Mouse (Mus musculus) right cerebral cortex, adult 2 months (tissue): Measurements from ENCODE around the gene Lancl2.

Experiments used
- DNase-seq, 2 experiments: peaks; one replicate each; pipeline ENCODE4 v3.0.0; 2021 to 2022; ENCODE audit warnings: low spot score in 2 of 2

Lancl2 gene

DNA sequence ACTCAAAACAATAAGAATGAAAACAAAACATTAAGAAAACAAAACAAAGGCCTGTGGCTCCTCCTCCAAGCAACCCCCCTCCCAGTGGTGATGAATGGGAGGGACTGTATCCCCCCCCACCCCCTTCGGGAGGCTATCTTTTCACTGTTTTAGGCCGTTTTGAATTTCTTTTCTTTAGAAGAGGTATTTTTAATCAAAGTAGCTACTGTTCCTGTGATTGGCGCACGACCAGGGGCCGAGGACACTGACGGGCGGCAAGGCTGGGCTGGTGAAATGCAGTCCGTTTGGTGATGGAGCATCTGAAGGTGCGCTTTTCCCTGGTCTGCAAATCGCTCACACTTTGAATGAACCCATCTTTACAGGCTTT is at the start of gene Lancl2:
Gene Lancl2, plus strand, starts transcription at position 165 of the 367 bp plus-strand sequence.
- DNase-seq: peak; percentile 46 to 64

DNA sequence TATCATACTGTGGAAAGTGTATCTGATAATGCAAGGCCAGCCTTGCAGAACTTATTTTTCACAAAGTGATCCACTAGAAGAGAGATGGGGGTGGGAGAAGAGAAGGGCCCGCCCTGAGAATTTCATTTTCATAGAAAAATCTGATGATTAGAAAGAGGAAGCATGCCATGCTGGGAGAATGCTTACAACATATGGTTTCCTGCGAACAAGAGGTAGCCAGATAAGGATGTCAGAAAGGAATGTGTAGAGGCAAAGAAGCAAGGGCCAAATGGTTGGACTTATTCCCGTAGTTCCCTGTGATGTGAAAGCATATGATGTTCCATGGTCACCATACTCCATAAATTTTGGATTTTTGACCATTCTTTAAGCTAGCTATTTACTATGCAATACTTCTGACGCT is 41.0 kb upstream of the Lancl2 start:
- DNase-seq: no peak

DNA sequence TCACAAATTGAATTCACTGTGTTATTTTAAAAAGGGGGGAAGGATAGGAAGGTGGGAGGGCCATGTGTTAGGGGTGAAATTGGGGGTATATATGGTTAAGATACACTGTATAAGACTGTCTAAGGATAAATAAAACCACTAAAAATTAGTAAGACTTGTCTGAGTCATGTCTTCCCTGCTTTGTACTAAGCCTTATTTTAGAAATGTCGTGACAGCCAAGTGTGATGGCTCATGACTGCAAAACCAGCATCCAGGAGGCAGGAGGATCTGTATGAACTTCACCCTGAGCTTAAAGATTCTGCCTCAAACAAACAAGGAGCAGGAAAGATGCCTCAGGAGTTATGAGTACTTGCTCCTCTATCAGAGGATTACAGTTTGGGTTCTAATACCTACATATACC is 18.2 kb upstream of the Lancl2 start:
- no peak for DNase-seq

DNA sequence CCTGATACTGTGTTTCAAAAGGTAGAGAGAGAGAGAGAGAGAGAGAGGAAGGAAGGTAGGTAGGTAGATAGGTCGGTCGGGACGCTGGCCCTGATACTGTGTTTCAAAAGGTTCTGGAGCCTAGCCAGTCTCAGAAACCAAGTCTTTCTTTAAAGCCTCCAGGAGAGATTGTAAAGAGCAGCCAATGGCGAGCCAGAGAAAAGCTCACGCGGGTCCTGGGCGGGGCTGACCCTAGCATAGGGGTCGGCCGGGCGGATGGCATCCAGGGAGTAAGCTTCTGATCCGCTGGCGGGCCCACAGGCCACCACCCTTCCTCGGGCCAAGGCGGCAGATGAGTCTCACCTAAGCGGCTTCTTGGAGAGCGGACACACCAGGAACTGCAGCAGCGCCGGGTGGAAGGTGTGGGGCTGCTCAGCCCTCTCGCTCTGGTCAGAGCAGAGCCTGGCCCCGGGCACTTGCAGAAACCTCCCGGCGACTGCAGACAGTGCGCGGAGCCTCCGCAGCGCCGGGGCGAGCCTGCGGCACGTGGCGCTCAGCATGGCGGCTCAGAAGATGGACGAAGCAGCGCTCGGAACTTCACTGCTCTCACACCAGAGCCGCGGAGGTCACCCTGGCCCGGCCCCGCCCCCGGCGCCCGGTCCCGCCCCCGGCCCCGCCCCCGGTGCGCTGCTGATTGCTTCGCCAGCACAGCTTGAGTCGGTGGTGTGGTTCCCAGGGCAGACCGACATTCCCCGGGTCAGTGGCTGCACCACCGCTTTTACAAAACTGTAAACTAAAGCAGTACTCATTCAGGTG is 10.7 kb upstream of the Lancl2 start, which contains the start of gene Pyurf:
Gene Pyurf, minus strand, starts transcription at position 612 of the 795 bp plus-strand sequence.
- peak; percentile 81 to 85 for DNase-seq

DNA sequence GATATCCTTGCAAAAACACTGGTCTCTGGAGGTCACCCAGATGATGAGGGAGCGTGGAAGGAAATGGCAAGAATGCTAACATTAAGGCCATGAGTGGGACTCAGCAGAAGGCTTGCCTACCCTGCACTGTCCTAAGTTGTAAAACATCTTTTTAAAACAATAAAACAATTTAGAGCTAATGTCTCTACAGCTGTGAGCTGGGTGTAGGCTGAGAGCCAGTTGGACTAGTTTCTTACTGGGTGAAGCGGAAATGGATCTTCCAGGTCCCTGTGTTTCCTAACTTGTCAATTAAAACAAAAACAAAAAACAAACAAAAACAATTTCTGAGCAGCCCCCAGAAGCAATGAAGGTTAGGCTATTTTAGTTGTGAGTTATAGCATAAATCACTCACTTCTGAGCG is 9.2 kb upstream of the Lancl2 start:
- no peak for DNase-seq

- DNase-seq: no peak
These were observed 654 bp upstream of the Lancl2 start for GRCm38 (mm10) chr6:57701686-57702085.

DNA sequence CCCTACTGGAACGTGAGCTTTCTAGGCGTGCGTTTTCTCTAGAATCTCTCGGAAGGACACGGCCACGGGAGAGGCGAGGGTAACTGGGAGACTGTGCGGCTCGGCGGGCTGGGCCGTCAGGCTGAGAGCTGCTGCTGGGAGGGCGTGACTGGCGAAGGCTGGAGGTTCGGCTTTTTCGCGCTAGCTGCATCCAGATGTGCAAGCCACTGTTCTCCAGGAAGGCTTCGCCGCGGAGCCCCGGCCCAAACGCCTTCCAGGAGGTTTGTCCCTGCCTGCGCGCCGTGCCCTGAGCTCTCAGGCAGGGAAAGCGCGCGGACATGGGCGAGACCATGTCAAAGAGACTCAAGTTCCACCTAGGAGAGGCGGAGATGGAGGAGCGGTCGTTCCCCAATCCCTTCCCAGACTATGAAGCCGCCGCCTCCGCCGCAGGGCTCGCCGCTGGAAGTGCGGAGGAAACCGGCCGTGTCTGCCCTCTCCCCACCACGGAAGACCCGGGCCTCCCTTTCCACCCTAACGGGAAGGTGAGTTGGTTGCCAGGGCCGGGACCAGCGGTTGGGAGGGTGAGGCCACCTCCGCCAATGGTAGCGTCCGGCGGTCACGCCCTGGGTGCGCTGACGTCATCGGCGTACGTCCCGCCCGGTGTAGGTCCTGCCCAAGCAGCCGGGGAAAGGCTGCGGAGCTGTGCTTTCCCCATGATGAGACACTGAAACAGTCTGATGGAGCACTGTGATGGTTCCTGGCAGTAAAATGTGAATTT is 581 bp downstream of the Lancl2 start:
- peak; percentile 92 to 96 for DNase-seq

GRCm38 (mm10) chr6:57703703-57704102 is 1.4 kb downstream of the Lancl2 start:
- no peak for DNase-seq

DNA sequence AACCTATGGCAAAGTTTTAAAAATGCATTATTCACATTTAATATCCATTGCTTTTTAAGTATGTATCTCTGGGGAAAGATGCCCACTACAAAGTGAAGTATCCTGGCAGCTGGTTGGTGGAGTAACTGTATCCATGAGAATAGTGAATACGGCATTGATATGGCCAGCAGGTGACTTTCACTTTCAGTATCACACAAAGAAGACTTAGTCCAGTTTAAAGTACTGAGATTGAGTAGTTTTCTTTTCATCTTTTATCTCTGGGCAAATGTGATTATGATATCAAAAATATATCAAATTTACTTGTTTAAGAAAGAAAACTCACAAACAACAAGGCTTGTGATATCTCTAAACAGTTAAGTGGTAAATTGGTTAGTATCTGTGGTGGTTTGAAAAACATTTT is 4.4 kb downstream of the Lancl2 start:
- no peak for DNase-seq

DNA sequence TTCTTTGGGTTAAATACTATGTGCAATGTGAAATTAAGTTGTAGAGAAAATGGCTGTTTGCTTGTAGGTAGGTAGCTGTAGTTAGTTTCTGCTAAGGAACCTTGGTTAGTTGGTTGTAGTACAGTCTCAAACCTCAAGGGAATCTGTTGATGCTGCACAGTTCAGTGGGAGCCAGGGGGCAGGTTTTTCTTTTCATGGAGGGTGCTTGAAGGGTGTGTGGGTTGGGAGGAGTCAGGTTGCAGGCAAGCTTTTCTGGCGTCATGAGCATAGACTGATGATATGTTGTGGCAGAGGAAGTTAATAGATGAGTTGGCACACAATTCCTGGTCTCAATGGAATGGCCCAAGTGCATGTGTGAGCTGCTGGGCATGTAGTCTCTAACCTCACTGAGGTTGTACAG is 9.4 kb downstream of the Lancl2 start:
- no peak for DNase-seq

- DNase-seq: no peak
These were observed 19.0 kb downstream of the Lancl2 start for GRCm38 (mm10) chr6:57721347-57721746.

GRCm38 (mm10) chr6:57742749-57743148 is 40.4 kb downstream of the Lancl2 start:
- DNase-seq: no peak

- no peak for DNase-seq
These were observed 41.0 kb downstream of the Lancl2 start for GRCm38 (mm10) chr6:57743333-57743732.

DNA sequence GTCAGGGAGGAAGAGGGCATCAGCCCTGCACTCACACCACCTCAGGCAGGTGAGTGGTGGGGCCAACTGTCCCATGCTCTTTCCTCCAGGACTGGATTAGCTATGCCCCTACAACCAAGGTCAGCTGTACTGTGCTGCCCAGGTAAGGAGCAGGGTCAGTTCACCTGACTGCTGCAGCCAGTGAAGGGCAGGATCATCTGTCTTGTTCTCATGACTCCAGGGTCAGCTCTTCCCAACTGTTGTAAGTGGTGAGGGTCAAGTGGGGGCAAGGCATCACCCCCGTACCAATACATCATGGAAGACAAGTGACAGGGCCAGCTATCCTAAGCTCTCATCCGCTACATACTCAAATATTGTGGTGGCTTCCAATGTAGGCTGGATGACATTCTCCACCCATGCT is 41.8 kb downstream of the Lancl2 start:
- DNase-seq: no peak

DNA sequence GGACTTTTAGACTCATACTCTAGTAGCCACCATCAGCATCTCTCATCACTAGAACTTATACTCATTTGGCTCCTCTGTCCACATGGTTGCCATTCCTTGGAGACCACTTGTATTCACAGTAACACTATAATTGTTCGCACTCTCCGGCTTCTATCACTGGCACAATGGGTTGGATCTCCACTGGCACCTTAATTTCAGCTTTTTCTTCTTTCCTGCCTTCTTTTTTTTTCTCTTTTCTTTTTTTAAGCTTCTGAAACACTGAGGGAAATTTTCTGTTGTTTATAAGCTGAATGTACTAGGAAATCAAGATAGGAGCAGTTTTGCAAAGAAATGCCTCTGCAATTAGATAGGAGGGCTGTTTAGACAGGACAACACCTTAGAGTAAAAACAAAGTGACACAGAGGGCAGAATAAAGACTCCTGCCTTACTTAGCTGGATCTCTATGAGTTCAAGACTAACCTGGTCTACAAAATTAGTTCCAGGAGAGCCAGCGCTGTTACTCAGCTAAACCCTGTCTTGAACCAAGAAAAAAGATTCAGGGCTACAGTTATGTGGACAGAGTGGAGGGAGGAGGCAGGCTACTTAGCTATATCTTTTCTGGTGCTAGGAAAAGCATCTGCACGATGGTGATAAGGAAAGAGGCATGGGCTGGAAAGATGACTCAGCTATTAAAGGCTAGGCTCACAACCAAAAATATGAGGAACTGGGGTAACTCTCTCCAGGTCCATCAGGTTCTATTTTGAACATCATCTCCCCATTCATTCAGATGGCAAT is 42.8 kb downstream of the Lancl2 start:
- DNase-seq: no peak

DNA sequence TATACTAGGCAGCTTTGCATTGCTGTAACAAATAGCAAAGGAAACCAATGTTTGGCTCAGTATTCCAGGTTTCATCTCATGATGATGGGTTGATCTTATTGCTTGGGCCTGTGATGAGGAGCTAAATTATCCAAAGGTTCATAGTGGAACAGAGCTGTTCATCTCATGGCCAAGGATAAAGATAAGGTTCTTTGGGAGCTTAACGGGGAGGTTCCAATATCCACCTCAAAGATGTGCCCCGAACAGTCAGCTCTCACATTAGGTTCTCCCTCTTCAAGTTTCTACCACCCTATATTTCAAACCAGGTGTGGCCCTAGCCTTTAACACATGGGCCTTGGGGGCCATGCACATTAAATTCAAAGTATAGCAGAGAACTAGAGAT is 43.4 kb downstream of the Lancl2 start:
- DNase-seq: no peak

GRCm38 (mm10) chr6:57753962-57754759 is 51.8 kb downstream of the Lancl2 start:
- no peak for DNase-seq

- DNase-seq: no peak
These were observed 60.7 kb downstream of the Lancl2 start for GRCm38 (mm10) chr6:57763054-57763453.

- no peak for DNase-seq
These were observed 62.9 kb downstream of the Lancl2 start for GRCm38 (mm10) chr6:57765095-57765878.

DNA sequence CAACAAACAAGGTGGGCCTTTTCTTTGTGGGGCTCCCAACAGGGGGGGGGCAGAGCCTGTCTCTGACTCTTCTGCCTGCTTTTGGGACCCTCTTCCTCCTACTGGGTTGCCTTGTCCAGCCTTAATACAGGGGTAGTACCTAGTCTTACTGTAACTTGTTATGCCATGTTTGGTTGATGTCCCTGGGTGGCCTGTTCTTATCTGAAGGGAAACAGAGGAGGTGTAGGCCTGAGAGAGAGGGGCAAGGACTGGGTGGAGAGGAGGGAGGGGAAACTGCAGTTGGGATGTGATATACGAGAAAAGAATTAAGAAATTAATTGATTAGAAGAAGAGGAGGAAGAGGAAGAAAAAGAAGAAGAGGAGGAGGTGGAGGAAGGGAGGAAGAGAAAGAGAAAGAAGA is 63.9 kb downstream of the Lancl2 start:
- no peak for DNase-seq
